Mouse (Mus musculus): ENCODE results near the gene Akap2. TPM values are rescaled to one million over a fixed set of nuclear protein-coding genes. Genes with fewer than 3 reads are reported as not detected.

The Akap2 gene
- polyA plus RNA-seq, 1 experiment from 2014 or later: 10.5 TPM

DNA sequence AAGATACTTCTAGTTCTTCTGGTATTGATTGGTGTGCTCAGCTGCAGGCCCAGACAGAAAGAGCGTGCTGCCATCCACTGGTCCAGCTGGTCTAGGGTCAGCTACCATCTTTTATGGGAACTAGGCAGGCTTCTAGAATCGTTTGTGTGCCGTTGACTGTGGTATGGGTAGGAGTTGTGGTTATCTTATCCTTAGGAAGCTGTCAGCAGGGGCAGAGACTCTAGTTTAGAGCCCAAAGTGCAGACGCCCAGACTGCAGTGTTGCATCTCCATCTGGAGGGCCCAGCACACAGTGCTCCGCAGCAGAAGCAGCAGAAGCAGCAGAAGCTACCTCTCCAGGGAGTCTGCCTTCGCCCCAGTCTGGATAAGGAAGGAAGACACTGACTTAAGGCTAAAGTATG lies 132.0 kb downstream of the Akap2 start:
- no peaks in the 10 kb centered on the region for H3K27me3 ChIP-seq (ENCODE audit: control insufficient read depth, insufficient read depth, low read depth, low read length)
- 89% methylated on average over 6 of the region's 6 CpGs for WGBS

GRCm38 (mm10) chr4:57851731-57852130 lies 134.3 kb downstream of the Akap2 start:
- Histone ChIP-seq H3K4me3 (ENCODE audit: low read depth, low read length) (no peak overlapping the region), H3K36me3 (ENCODE audit: control insufficient read depth, insufficient read depth, low read length) (peaks cover 19% of the 10 kb centered on the region), H3K4me2 (ENCODE audit: low read length) (no peak overlapping the region), H3K27ac (ENCODE audit: low read length) (no peak overlapping the region), H3K4me1 (ENCODE audit: control insufficient read depth, insufficient read depth, low read length) (peaks cover 5% of the 10 kb centered on the region; the same call in 1 of the 2 replicates), H3K9me3 (replicated peaks; ENCODE audit: control insufficient read depth, low read length, poor library complexity, severe bottlenecking) (no peaks in the 10 kb centered on the region), H3K9ac (ENCODE audit: low read depth, low read length) (no peak overlapping the region), H3K27me3 (ENCODE audit: control insufficient read depth, insufficient read depth, low read depth, low read length) (no peaks in the 10 kb centered on the region)
- WGBS: 88% methylated on average over 1 of the region's 1 CpGs
- no peak for ATAC-seq

More for the DNA sequence above, 132.0 kb downstream of the Akap2 start:
- peaks cover 5% of the 10 kb centered on the region; the same call in 1 of the 2 replicates for H3K4me1 ChIP-seq (ENCODE audit: control insufficient read depth, insufficient read depth, low read length)
- H3K9me3 ChIP-seq (replicated peaks; ENCODE audit: control insufficient read depth, low read length, poor library complexity, severe bottlenecking): no peaks in the 10 kb centered on the region
- no peak overlapping the region for H3K4me2 ChIP-seq (ENCODE audit: low read length)
- H3K36me3 ChIP-seq (ENCODE audit: control insufficient read depth, insufficient read depth, low read length): no peaks in the 10 kb centered on the region
- H3K9ac ChIP-seq (ENCODE audit: low read depth, low read length): no peak overlapping the region
- H3K4me3 ChIP-seq (ENCODE audit: low read depth, low read length): no peak overlapping the region
- ATAC-seq: no peak
- H3K27ac ChIP-seq (ENCODE audit: low read length): no peak overlapping the region

- no peak overlapping the region for H3K4me3 ChIP-seq (ENCODE audit: low read depth, low read length)
- no peak overlapping the region for H3K4me2 ChIP-seq (ENCODE audit: low read length)
- peaks cover 23% of the 10 kb centered on the region for H3K36me3 ChIP-seq (ENCODE audit: control insufficient read depth, insufficient read depth, low read length)
- H3K9ac ChIP-seq (ENCODE audit: low read depth, low read length): no peak overlapping the region
- ATAC-seq: peak; percentile 41; the same call in 1 of the 2 replicates
- no peaks in the 10 kb centered on the region for H3K27me3 ChIP-seq (ENCODE audit: control insufficient read depth, insufficient read depth, low read depth, low read length)
- WGBS: 12% methylated on average over 9 of the region's 9 CpGs
- H3K9me3 ChIP-seq (replicated peaks; ENCODE audit: control insufficient read depth, low read length, poor library complexity, severe bottlenecking): no peaks in the 10 kb centered on the region
- H3K27ac ChIP-seq (ENCODE audit: low read length): no peak overlapping the region
- H3K4me1 ChIP-seq (ENCODE audit: control insufficient read depth, insufficient read depth, low read length): peaks cover 5% of the 10 kb centered on the region; the same call in 1 of the 2 replicates
These were observed 135.1 kb downstream of the Akap2 start for GRCm38 (mm10) chr4:57852461-57853040.

DNA sequence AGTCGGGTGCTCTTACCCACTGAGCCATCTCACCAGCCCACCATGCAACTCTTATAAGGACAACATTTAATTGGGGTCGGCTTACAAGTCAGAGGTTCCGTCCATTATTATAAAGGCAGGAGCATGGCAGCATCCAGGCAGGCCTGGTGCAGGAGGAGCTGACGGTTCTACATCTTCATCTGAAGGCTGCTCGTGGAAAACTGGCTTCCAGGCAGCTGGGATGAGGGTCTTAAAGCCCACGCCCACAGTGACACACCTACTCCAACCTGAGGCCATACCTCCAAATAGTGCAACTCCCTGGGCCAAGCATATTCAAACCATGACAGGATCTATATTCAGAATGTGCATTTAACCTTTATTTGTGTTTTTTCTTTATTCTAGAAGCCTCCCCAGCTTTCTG lies 136.7 kb downstream of the Akap2 start:
- ATAC-seq: no peak
- H3K4me2 ChIP-seq (ENCODE audit: low read length): no peak overlapping the region
- H3K9me3 ChIP-seq (replicated peaks; ENCODE audit: control insufficient read depth, low read length, poor library complexity, severe bottlenecking): no peaks in the 10 kb centered on the region
- H3K4me1 ChIP-seq (ENCODE audit: control insufficient read depth, insufficient read depth, low read length): peaks cover 5% of the 10 kb centered on the region; the same call in 1 of the 2 replicates
- 86% methylated on average over 6 of the region's 6 CpGs for WGBS
- H3K36me3 ChIP-seq (ENCODE audit: control insufficient read depth, insufficient read depth, low read length): peaks cover 23% of the 10 kb centered on the region
- no peak overlapping the region for H3K4me3 ChIP-seq (ENCODE audit: low read depth, low read length)
- H3K27me3 ChIP-seq (ENCODE audit: control insufficient read depth, insufficient read depth, low read depth, low read length): no peaks in the 10 kb centered on the region
- no peak overlapping the region for H3K27ac ChIP-seq (ENCODE audit: low read length)
- no peak overlapping the region for H3K9ac ChIP-seq (ENCODE audit: low read depth, low read length)

GRCm38 (mm10) chr4:57855281-57855941 lies 138.0 kb downstream of the Akap2 start:
- Histone ChIP-seq H3K9me3 (replicated peaks; ENCODE audit: control insufficient read depth, low read length, poor library complexity, severe bottlenecking) (no peaks in the 10 kb centered on the region), H3K36me3 (ENCODE audit: control insufficient read depth, insufficient read depth, low read length) (peaks cover 23% of the 10 kb centered on the region), H3K9ac (ENCODE audit: low read depth, low read length) (no peak overlapping the region), H3K27me3 (ENCODE audit: control insufficient read depth, insufficient read depth, low read depth, low read length) (no peaks in the 10 kb centered on the region), H3K27ac (ENCODE audit: low read length) (no peak overlapping the region), H3K4me2 (ENCODE audit: low read length) (no peak overlapping the region), H3K4me1 (ENCODE audit: control insufficient read depth, insufficient read depth, low read length) (peaks cover 5% of the 10 kb centered on the region; the same call in 1 of the 2 replicates), H3K4me3 (ENCODE audit: low read depth, low read length) (no peak overlapping the region)
- ATAC-seq: no peak
- WGBS: 90% methylated on average over 18 of the region's 18 CpGs

DNA sequence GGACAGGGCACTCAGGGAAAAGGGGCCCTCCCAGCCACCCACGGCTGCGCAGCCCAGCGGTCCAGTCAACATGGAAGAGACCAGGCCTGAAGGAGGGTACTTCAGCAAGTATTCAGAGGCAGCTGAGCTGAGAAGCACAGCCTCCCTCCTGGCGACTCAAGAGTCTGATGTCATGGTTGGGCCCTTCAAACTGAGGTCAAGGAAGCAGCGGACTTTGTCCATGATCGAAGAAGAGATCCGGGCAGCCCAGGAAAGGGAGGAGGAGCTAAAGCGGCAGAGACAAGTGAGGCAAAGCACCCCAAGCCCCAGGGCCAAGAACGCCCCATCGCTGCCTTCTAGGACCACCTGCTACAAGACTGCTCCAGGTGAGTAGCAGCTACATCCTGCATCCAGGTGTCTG lies 139.2 kb downstream of the Akap2 start:
- 97% methylated on average over 10 of the region's 10 CpGs for WGBS
- Histone ChIP-seq H3K27ac (ENCODE audit: low read length) (no peak overlapping the region), H3K9ac (ENCODE audit: low read depth, low read length) (no peak overlapping the region), H3K4me2 (ENCODE audit: low read length) (no peak overlapping the region), H3K27me3 (ENCODE audit: control insufficient read depth, insufficient read depth, low read depth, low read length) (no peaks in the 10 kb centered on the region), H3K36me3 (ENCODE audit: control insufficient read depth, insufficient read depth, low read length) (peaks cover 23% of the 10 kb centered on the region), H3K4me3 (ENCODE audit: low read depth, low read length) (no peak overlapping the region), H3K4me1 (ENCODE audit: control insufficient read depth, insufficient read depth, low read length) (peaks cover 5% of the 10 kb centered on the region; the same call in 1 of the 2 replicates), H3K9me3 (replicated peaks; ENCODE audit: control insufficient read depth, low read length, poor library complexity, severe bottlenecking) (no peaks in the 10 kb centered on the region)
- no peak for ATAC-seq

- H3K4me2 ChIP-seq (ENCODE audit: low read length): no peak overlapping the region
- peaks cover 18% of the 10 kb centered on the region for H3K36me3 ChIP-seq (ENCODE audit: control insufficient read depth, insufficient read depth, low read length)
- no peak overlapping the region for H3K9ac ChIP-seq (ENCODE audit: low read depth, low read length)
- H3K27ac ChIP-seq (ENCODE audit: low read length): no peak overlapping the region
- H3K27me3 ChIP-seq (ENCODE audit: control insufficient read depth, insufficient read depth, low read depth, low read length): no peaks in the 10 kb centered on the region
- no peaks in the 10 kb centered on the region for H3K4me1 ChIP-seq (ENCODE audit: control insufficient read depth, insufficient read depth, low read length)
- H3K9me3 ChIP-seq (replicated peaks; ENCODE audit: control insufficient read depth, low read length, poor library complexity, severe bottlenecking): no peaks in the 10 kb centered on the region
- 91% methylated on average over 6 of the region's 6 CpGs for WGBS
- no peak overlapping the region for H3K4me3 ChIP-seq (ENCODE audit: low read depth, low read length)
- ATAC-seq: no peak
These were observed 142.8 kb downstream of the Akap2 start for GRCm38 (mm10) chr4:57860204-57860611.

GRCm38 (mm10) chr4:57861166-57861565 lies 143.7 kb downstream of the Akap2 start:
- H3K4me2 ChIP-seq (ENCODE audit: low read length): no peak overlapping the region
- H3K27ac ChIP-seq (ENCODE audit: low read length): no peak overlapping the region
- H3K4me3 ChIP-seq (ENCODE audit: low read depth, low read length): no peak overlapping the region
- no peaks in the 10 kb centered on the region for H3K9me3 ChIP-seq (replicated peaks; ENCODE audit: control insufficient read depth, low read length, poor library complexity, severe bottlenecking)
- H3K4me1 ChIP-seq (ENCODE audit: control insufficient read depth, insufficient read depth, low read length): peaks cover 4% of the 10 kb centered on the region; the same call in 1 of the 2 replicates
- no peaks in the 10 kb centered on the region for H3K27me3 ChIP-seq (ENCODE audit: control insufficient read depth, insufficient read depth, low read depth, low read length)
- no peak for ATAC-seq
- 83% methylated on average over 6 of the region's 6 CpGs for WGBS
- no peak overlapping the region for H3K9ac ChIP-seq (ENCODE audit: low read depth, low read length)
- H3K36me3 ChIP-seq (ENCODE audit: control insufficient read depth, insufficient read depth, low read length): peaks cover 9% of the 10 kb centered on the region

GRCm38 (mm10) chr4:57861856-57862255 lies 144.4 kb downstream of the Akap2 start:
- Histone ChIP-seq H3K27ac (ENCODE audit: low read length) (no peak overlapping the region), H3K9ac (ENCODE audit: low read depth, low read length) (no peak overlapping the region), H3K9me3 (replicated peaks; ENCODE audit: control insufficient read depth, low read length, poor library complexity, severe bottlenecking) (no peaks in the 10 kb centered on the region), H3K4me2 (ENCODE audit: low read length) (no peak overlapping the region), H3K36me3 (ENCODE audit: control insufficient read depth, insufficient read depth, low read length) (peaks cover 4% of the 10 kb centered on the region), H3K4me1 (ENCODE audit: control insufficient read depth, insufficient read depth, low read length) (peaks cover 4% of the 10 kb centered on the region; the same call in 1 of the 2 replicates), H3K27me3 (ENCODE audit: control insufficient read depth, insufficient read depth, low read depth, low read length) (no peaks in the 10 kb centered on the region), H3K4me3 (ENCODE audit: low read depth, low read length) (no peak overlapping the region)
- ATAC-seq: no peak
- 87% methylated on average over 8 of the region's 8 CpGs for WGBS
